Mouse (Mus musculus) hematopoietic stem cell, adult 5-6 weeks (primary cell): Measurements from ENCODE around the gene Ehd1. TPM values are rescaled to one million over a fixed set of nuclear protein-coding genes. Genes with fewer than 3 reads are reported as not detected.
"Not testable (repeated sequence)": the region's sequence is repeated elsewhere in the genome, so short reads cannot be mapped to it uniquely, and the experiment has no call there.

Source experiments
- ATAC-seq, 2 experiments: fragments of 125-278 bp in 1 of 2; replicated peaks in 1 of 2; 2 replicates each; pipeline ENCODE4 v1.8.0; 2016 to 2017; ENCODE audit warnings: inconsistent platforms in 2 of 2, mild to moderate bottlenecking in 2 of 2, moderate number of reproducible peaks in 2 of 2, low read depth in 1 of 2, moderate TSS enrichment in 1 of 2; ENCODE audit not compliant: low FRiP score in 2 of 2, poor library complexity in 2 of 2, severe bottlenecking in 2 of 2, insufficient read depth in 1 of 2, low TSS enrichment in 1 of 2
- total RNA-seq: library from RNA; stranded (forward); fragments of 172-1452, 232-1000 nt; gene quantifications from 2 replicates; pipeline ENCODE4 v1.2.3, GENCODE M21; 2017

Gene Ehd1
- total RNA-seq, 1 experiment from 2014 or later = 28.4 TPM

DNA sequence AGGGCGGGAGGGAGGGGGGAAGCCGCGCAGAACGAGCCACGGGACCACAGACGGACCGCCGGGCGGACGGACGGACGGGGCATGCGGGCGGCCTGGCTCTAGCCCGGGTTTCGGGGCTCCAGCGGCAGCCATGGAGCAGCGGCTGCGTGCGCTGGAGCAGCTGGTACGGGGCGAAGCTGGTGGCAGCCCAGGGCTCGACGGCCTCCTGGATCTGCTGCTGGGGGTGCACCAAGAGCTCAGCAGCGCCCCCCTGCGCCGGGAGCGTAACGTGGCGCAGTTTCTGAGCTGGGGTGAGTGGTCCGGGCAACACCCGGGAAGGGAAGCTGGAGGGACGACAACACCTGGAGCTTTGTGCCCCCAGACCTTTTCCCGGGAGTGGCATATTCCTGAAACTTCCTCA lies 30.1 kb downstream of the Ehd1 start:
- peak; percentile 50 to 61; a peak in 2 of 4 replicates for ATAC-seq

DNA sequence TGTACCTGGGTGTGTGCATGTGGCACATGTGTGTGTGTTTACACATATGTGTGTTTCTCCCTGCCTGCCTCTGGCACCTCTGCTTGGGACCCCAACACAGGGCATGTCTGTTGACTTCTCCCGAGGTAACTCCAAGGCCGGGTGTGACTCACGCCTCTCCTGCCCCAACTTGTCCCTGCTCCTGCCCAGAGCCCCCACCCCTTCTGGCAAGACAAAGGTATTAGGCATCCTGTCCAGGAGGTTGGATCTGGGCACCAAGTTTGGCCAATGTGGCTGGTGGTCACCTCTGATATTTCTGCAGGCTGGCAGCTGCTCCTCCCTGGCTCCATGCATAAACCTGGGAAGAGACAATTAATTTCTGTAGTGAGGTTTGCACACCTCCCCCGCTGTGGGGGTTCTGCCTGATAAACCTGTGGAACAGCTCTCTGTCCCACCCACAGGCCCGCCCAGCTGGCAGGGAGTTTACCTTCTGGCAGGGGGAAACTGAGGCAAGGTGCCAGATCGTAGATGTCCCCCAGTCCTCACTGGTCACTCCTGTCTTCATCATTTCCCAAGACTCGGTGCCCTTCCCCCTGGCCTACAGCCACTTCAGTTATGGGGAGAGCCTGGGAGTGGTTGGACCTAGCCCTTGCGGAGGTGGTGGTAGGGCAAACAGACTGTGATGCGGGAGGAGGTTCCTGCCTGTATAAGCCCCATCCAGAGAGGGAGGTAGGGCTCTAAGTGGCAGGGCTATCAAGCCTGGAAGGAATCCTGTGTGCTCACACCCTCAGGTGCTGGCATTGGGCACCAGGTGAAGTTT lies 31.4 kb downstream of the Ehd1 start:
- ATAC-seq = no peak

DNA sequence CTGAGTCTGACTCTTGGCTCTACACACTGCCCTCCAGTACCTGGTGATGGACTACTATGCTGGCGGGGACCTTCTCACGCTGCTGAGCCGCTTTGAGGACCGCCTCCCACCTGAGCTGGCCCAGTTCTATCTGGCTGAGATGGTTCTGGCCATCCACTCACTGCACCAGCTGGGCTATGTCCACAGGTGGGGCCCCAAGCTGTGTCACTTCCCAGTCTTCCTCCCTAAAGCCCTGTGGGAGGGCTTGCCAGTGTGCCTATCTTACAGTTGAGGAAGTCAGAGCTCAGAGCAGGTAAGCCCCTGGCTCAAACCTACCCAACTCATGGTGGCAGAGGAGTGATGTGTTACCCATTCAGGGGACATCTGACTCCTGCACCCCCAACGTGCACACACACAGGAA lies 33.7 kb downstream of the Ehd1 start:
- ATAC-seq = no peak

DNA sequence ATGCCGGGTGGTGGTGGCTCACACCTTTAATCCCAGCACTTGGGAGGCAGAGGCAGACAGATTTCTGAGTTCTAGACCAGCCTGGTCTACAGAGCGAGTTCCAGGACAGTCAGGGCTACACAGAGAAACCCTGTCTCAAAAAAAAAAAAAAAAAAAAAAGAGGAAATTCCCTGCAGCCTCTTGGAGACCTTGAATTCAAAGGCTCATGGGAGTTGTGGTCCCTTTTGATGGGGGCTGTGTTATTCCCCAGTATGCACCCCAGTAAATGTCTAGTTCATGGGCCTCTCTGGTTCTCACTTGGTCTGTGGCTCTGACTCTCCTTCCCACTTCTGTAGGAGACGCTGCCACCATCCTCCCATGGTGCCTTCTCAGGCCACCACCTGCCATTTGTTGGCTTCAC lies 35.3 kb downstream of the Ehd1 start:
- ATAC-seq = not testable (repeated sequence)

DNA sequence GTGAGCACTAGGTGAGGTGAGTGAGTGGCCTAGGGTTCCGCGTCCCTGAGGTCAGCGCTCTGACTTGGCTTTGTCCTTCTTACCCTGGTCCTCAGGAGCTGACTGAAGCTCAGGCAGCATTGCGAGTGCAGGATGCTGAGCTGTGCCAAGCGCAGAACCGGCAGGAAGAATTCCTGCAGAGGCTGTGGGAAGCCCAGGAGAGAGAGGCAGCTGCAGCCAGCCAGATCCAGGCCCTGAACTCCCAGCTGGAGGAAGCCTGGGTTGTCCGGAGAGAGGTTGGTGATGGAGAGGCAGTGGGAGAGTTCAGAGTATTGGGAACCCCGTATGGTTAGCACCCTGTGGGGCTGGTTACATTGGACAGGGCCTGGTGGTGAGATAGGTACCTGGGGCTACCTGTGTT lies 37.3 kb downstream of the Ehd1 start:
- ATAC-seq = no peak

DNA sequence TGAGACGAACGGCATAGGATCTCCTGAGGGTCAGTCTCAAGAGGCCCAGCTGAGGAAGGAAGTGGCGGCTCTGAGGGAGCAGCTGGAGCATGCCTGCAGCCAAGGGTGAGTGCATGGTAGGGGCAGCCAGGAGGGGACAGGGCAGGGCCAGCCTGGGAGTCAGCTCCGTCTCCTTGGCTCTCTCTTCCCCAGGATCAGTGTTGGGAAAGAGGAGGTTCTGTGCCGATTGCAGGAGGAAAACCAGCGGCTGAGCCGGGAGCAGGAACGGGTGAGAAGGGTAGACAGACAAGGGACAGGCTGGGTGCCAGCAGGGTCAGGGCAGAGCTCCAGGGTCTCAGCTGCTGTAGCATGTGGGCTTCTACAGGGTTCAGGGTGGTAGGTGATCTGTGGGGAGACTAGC lies 38.0 kb downstream of the Ehd1 start:
- ATAC-seq = no peak

DNA sequence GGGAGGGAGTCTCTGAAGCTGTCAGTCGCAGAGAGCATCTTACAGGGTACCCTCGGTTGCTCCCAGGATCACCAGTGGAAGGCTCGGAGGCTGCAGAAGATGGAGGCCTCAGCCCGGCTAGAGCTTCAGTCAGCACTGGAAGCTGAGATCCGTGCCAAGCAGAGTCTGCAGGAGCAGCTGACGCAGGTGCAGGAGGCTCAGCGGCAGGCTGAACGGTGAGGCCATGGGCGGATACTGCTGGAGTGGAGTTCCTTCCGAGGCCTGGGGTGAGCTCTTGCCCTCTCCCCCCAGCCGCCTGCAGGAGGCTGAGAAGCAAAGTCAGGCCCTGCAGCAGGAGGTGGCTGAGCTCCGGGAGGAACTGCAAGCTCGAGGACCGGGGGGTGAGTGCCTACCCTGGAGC lies 39.0 kb downstream of the Ehd1 start:
- no peak for ATAC-seq

DNA sequence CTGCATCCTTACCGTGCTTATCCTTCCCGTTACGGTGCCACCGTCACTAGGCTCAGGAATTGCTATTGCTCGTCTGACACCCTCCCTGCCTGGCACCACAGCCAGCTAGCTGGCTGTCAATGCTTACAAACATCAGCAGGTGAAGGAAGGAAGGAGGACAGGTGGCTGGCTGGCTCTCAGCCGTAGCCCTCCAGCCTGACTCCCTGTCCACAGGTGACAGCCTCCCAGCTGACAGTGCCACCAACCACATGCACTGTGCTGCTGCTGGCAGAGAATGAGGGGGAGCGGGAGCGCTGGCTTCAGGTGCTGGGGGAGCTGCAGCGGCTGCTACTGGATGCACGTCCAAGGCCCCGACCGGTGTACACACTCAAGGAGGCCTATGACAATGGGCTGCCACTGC lies 41.6 kb downstream of the Ehd1 start:
- no peak for ATAC-seq

DNA sequence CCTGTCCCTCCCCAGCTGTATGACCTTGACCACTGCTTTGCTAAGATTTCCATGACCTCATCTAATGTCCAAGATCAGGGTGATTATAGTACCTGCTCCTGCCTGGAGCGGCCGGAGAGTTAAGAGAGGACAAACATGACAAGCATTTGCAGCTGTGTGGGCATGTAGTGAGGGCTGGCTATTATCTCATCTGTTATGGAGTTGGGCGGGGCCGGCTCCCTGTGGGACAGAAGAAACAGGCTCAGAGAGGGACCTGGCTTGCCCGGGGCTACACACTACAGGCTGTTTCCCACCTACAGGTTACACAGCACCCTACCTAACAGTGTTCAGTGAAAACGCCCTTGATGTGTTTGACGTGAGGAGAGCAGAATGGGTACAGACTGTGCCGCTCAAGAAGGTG lies 44.8 kb downstream of the Ehd1 start:
- ATAC-seq = no peak

DNA sequence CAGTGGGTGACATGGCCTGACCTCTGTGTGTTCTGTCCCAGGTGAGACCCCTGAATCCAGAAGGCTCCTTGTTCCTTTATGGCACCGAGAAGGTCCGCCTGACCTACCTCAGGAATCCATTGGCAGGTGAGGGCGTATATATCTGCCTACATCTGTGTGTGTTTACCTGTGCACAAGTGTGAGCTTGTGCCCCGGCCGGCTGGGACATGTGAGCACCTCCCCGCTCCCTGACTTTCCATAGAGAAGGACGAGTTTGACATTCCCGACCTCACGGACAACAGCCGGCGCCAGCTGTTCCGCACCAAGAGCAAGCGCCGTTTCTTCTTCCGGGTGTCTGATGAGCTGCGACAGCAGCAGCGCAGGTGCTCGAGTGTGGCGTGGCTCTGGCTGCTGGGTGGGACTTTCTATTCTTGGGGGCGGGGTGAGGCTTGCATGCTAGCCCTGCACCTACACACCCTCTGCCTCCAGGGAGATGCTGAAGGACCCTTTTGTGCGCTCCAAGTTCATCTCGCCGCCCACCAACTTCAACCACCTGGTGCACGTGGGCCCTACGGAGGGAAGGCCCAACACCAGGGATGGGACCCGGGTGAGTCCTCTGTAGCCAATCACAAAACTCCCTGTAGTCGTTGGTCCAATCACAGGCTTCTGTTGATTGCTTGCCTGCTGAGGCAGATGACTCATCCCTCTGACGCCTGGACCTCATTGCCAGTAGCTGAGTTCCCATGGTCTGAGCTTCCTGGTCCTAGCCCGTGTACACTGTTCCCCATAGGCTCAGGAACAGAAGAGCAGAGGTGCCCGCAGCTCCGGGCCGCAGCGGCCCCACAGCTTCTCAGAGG lies 45.5 kb downstream of the Ehd1 start:
- no peak for ATAC-seq

DNA sequence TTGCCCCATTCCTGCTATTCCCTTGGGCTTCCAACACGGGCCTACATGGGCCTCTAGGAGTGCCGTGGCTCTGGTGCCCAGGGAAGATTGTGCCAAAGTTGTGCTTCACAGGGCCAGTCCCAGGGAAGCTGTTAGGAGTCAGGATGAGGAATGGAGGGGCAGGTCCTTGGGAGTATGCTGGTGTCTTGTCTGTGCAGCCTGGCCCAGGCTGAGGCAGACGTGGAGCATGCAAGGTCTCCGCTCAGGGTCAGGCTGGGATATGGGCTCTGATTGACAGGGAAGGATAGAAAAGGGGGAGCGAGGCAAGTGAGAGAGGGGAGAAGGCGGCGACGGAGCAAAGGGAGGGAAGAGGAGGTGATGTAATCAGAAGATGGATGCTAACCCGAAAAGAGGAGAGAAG lies 48.2 kb downstream of the Ehd1 start:
- ATAC-seq = no peak

DNA sequence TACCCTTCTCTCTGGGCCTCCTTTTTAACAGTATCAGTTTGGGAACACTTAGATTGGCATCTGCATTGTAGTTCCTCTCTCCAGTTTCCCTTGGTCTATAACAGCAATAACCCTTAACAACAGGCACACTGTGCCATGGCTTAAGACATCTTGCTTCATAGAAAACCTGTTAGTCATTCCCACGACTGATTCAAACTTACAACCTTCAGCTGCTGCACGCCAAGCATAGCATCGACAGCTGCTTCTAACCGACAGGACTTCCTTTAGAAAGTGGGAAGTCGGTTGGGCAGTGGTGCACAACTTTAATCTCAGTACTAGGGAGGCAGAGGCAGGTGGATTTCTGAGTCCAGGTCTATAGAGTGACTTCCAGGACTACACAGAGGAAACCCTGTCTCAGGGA lies 54.7 kb downstream of the Ehd1 start:
- no peak for ATAC-seq

DNA sequence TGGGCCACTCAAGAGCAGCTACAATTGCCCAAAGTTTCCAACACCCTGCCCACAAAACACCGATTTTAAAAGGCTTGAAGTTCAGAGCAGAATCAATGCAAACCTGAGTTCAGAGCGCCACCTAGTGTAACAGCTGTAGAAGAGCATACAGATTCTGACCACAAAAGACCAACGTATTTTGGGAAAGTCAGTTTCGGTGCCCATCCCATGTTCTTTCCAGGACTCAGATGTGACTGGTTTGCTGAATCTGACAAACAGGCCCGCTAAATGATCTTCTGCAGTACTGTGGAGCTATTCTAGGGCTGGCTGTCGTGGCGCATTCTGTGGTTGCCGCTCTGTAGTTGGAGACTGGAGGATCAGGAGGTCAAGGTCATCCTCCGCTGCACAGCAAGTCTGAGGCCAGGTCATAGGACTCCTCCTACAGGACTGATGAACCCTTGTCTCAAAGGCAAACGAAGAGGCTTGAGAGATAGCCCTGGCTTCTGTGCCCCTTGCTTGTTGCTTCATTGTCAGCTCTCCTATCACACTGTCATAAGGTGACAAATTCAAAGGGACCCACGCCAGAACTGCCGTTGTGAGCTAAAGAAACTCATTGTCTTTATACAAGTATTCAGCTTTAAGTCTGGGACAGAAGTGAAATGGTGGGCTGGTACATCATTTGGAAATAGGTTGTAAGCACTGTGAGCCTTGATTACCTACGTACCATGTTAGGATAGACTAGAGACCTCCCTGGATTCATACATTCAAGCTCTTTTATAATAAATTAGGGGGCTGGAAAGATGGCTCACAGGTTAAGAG lies 55.4 kb downstream of the Ehd1 start:
- peak; percentile 31 to 47; a peak in 3 of 4 replicates for ATAC-seq

DNA sequence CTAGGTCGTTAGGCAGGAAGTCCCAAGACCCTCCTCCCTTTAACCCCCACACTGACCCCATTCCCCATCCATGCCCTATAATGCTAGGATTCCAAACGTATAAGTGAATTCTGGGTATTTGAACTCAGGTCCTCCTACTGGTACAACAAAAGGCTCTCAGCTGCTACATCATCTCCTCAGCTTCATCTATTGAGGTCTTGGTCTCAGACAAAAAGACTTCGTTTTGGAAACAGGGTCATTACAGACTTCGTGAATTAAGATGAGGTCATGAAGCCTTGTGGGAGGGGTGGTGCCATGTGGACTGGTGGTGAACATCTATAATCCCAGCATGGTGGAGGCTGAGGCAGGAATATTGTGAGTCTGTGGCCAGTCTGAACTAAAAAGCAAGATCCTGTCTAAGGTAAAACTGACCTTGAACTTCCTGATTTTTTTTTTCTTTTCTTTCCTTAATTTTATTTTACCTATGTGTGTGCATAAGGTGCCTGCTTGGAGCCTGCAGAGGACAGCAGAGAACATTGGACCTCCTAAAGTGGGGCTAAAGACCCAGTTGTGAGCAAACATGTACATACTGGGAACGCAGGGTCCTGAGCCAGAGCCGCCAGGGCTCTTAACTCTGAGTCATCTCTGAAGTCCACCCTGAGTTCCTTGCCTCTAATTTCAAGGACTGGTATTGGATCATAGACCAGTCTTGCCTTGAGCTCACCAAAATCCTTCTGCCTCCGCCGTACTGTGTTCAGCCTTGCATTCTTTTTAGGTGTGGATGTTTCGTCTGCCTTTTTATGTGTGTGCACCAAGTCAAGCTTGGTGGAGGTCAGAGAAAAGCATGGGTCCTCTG lies 57.5 kb downstream of the Ehd1 start:
- ATAC-seq = no peak

DNA sequence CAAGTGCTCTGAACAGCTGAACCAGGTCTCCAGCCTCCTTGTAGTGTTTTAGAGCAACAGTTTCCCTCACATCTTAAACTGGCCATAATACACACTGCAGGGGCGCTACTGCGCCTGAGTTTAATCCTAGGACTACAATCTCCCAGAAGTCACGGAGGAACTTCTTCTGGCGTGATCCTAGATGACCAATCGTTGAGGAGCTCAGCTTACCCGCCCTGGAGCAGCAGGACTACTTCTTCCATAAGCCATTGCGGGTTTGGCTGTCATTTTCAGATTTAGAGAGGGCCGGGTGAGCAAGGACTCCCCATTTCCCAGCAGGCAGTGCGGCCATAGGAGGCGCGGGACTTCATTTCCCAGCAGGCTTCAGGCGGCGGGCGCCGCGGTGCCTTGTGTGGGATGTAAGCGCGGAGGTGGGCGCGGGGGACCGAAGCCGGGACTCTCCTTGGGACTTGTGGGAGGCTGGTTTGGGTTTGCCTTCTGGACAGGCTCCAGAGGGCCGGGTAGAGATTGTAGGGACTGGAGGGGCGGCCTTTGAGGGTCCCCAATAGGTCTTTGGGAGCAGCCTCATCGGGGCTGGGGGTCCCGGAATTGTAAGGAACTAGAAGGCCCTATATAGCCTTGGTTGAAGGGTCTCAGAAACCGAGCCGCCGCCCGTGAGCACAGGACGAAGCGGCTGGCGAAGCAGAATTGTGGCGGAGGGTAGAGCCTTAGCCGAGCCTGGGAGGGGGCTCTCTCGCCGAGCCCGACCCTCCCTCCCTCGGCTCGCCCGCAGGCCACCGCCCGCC lies 58.3 kb downstream of the Ehd1 start, which contains the start of gene Men1:
TSS of gene Men1 (plus strand) at position 307 of the 785 bp plus-strand sequence.
- ATAC-seq = peak; percentile 90 to 92

DNA sequence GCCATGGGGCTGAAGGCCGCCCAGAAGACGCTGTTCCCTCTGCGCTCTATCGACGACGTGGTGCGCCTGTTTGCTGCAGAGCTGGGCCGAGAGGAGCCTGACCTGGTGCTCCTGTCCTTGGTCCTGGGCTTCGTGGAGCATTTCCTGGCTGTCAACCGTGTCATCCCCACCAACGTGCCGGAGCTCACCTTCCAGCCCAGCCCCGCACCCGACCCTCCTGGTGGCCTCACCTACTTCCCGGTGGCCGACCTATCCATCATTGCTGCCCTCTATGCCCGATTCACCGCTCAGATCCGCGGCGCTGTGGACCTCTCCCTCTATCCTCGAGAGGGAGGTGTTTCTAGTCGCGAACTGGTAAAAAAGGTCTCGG lies 58.9 kb downstream of the Ehd1 start:
- ATAC-seq = no peak
